Mouse (Mus musculus) bone marrow macrophage, adult 2 months (primary cell): Measurements from ENCODE around the gene Atg101.

Experiments
- CTCF ChIP-seq: IDR thresholded peaks from 2 replicates; pipeline ENCODE4 v1.5.1; 2012; ENCODE audit warnings: low read depth, mild to moderate bottlenecking, low read length, moderate library complexity
- POLR2A ChIP-seq: IDR thresholded peaks from 2 replicates; pipeline ENCODE4 v1.6.1; 2012; ENCODE audit warnings: mild to moderate bottlenecking, low read depth, low read length, borderline replicate concordance

DNA sequence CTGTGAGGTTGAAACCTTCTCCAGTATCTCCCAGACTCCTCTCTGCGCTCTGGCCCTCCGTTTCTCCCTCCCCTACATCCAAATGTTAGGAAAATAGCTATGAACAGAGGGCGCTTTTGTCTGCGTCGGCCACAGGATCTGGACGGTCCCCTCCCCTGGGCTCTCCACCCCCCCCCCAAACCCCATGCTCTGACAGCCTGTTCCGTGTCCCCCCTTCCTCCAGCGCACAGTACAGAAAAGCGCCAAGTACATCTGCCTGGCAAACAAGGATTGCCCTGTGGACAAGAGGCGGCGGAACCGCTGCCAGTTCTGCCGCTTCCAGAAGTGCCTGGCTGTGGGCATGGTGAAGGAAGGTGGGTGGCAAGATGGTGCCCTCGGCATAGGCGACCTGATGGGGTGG lies 12.6 kb upstream of the Atg101 start:
- TF ChIP-seq CTCF (no peak), POLR2A (no peak)
